Mouse (Mus musculus) limb, embryonic 14.5 days (tissue): ENCODE results near the gene Lrrc75b. TPM values are rescaled to one million over a fixed set of nuclear protein-coding genes. Genes with fewer than 3 reads are reported as not detected.
A peak's percentile ranks its signal among the peaks of the same experiment; 100 is the strongest.

Source experiments
- ATAC-seq: fragments of 200-750 bp; cut with Nextera tagmentation; 2 replicates; pipeline ENCODE4 v1.8.0; 2017; ENCODE audit warnings: low read depth, moderate number of reproducible peaks, moderate TSS enrichment; ENCODE audit not compliant: low FRiP score
- DNase-seq: peaks from one replicate; pipeline ENCODE4 v3.0.0-alpha.2; 2015; ENCODE audit warnings: low spot score
- H3K27ac ChIP-seq: fragments of 300-500 bp; sonication (generic); replicated peaks from 2 replicates; pipeline ENCODE4 v1.5.1; 2014; ENCODE audit warnings: low read depth, mild to moderate bottlenecking, low read length, moderate library complexity, mixed read lengths
- H3K27me3 ChIP-seq: fragments of 300-500 bp; sonication (generic); 2 replicates; pipeline ENCODE4 v1.6.1; 2014; ENCODE audit warnings: low read length, mixed read lengths; ENCODE audit not compliant: control insufficient read depth, insufficient read depth
- H3K36me3 ChIP-seq: fragments of 300-500 bp; sonication (generic); 2 replicates; pipeline ENCODE4 v1.6.1; 2014; ENCODE audit warnings: mild to moderate bottlenecking, low read length, moderate library complexity, mixed read lengths; ENCODE audit not compliant: control insufficient read depth, insufficient read depth
- H3K4me1 ChIP-seq: fragments of 300-500 bp; sonication (generic); 2 replicates; pipeline ENCODE4 v1.6.1; 2014; ENCODE audit warnings: antibody characterized with exemption, low read length, mixed read lengths; ENCODE audit not compliant: control insufficient read depth, insufficient read depth
- H3K4me2 ChIP-seq: fragments of 300-500 bp; sonication (generic); replicated peaks from 2 replicates; pipeline ENCODE4 v1.6.1; 2014; ENCODE audit warnings: low read depth, mild to moderate bottlenecking, low read length, moderate library complexity; ENCODE audit not compliant: severe bottlenecking
- H3K4me3 ChIP-seq: fragments of 300-500 bp; sonication (generic); replicated peaks from 2 replicates; pipeline ENCODE4 v1.5.1; 2014; ENCODE audit warnings: low read length
- H3K9ac ChIP-seq: fragments of 300-500 bp; sonication (generic); 2 replicates; pipeline ENCODE4 v1.6.1; 2014; ENCODE audit warnings: mild to moderate bottlenecking, low read depth, low read length, moderate library complexity; ENCODE audit not compliant: severe bottlenecking
- H3K9me3 ChIP-seq: fragments of 300-500 bp; sonication (generic); 2 replicates; pipeline ENCODE4 v1.6.1; 2016; ENCODE audit warnings: low read length; ENCODE audit not compliant: control insufficient read depth
- POLR2A ChIP-seq: fragments of 200-500 bp; IDR thresholded peaks from 2 replicates; pipeline ENCODE4 v1.8.0; 2012; ENCODE audit warnings: inconsistent platforms, mild to moderate bottlenecking, moderate library complexity, borderline replicate concordance; ENCODE audit not compliant: insufficient read depth, insufficient read length; ENCODE audit errors: extremely low read depth
- WGBS: fragments of 180-500 bp; shearing (Covaris S2); extraction: QIAGEN DNeasy Blood & Tissue Kit; methylation state at CpG from one replicate; pipeline ENCODE4 v1.1.7; 2014; 5-methylcytosine and 5-hydroxymethylcytosine counted together
- polyA plus RNA-seq, 2 experiments: library from polyadenylated mRNA; depleted of rRNA in 1 of 2; stranded (reverse) in 1 of 2; unstranded in 1 of 2; fragments of >200 nt; fragmentation: Nextera tagmentation in 1 of 2; extraction: Ambion mirVana in 1 of 2; gene quantifications; 2 replicates each; pipeline versions ENCODE4 v1.2.1 to v1.2.3; 2012 to 2014

Gene Lrrc75b
- polyA plus RNA-seq, 2 experiments = 2.5 to 3.2 TPM

- WGBS = 81% methylated on average over 12 of the region's 12 CpGs
- no peak for ATAC-seq
- peaks cover 12% of the 10 kb centered on the region for H3K27me3 ChIP-seq
- H3K4me1 ChIP-seq = peaks cover 4% of the 10 kb centered on the region
- no peak for TF ChIP-seq POLR2A
- no peak overlapping the region for H3K4me3 ChIP-seq
- no peak overlapping the region for H3K27ac ChIP-seq
- H3K4me2 ChIP-seq = no peak overlapping the region
- no peaks in the 10 kb centered on the region for H3K9me3 ChIP-seq
- H3K36me3 ChIP-seq = no peaks in the 10 kb centered on the region
- H3K9ac ChIP-seq = no peak overlapping the region
- no peak for DNase-seq
Observed at GRCm38 (mm10) chr10:75564687-75565265, 4.6 kb upstream of the Lrrc75b start.

GRCm38 (mm10) chr10:75562596-75562995, 2.5 kb upstream of the Lrrc75b start:
- Histone ChIP-seq H3K9ac (no peak overlapping the region), H3K4me1 (peaks cover 16% of the 10 kb centered on the region), H3K4me2 (no peak overlapping the region), H3K4me3 (no peak overlapping the region), H3K27me3 (peaks cover 19% of the 10 kb centered on the region), H3K36me3 (no peaks in the 10 kb centered on the region), H3K9me3 (no peaks in the 10 kb centered on the region), H3K27ac (no peak overlapping the region)
- 83% methylated on average over 8 of the region's 8 CpGs for WGBS
- ATAC-seq = no peak
- DNase-seq = no peak
- no peak for TF ChIP-seq POLR2A

GRCm38 (mm10) chr10:75561071-75561654, 1.0 kb upstream of the Lrrc75b start, which contains the start of gene Ggt1:
Gene Ggt1 (plus strand): TSS chr10:75561604.
- TF ChIP-seq POLR2A = no peak
- peak within 1 kb of the TSS; percentile 69 for H3K9ac ChIP-seq
- peak within 1 kb of the TSS; percentile 99 for H3K4me2 ChIP-seq
- peaks cover 23% of the 10 kb centered on the region for H3K4me1 ChIP-seq
- no peak for ATAC-seq
- H3K27me3 ChIP-seq = peaks cover 19% of the 10 kb centered on the region
- no peaks in the 10 kb centered on the region for H3K9me3 ChIP-seq
- WGBS = 47% methylated on average over 10 of the region's 10 CpGs
- peak within 1 kb of the TSS; percentile 59 for H3K4me3 ChIP-seq
- no peak for DNase-seq
- H3K36me3 ChIP-seq = no peaks in the 10 kb centered on the region
- no peak within 1 kb of the TSS for H3K27ac ChIP-seq

- ATAC-seq = no peak
- Histone ChIP-seq H3K4me3 (peak overlapping the region; percentile 59), H3K4me1 (peaks cover 26% of the 10 kb centered on the region), H3K9ac (peak overlapping the region; percentile 69), H3K27me3 (peaks cover 19% of the 10 kb centered on the region), H3K9me3 (no peaks in the 10 kb centered on the region), H3K27ac (no peak overlapping the region), H3K36me3 (no peaks in the 10 kb centered on the region), H3K4me2 (peak overlapping the region; percentile 99)
- DNase-seq = no peak
- WGBS = 15% methylated on average over 6 of the region's 6 CpGs
- no peak for TF ChIP-seq POLR2A
Observed at GRCm38 (mm10) chr10:75560549-75560899, 394 bp upstream of the Lrrc75b start.

GRCm38 (mm10) chr10:75559041-75559675, 972 bp downstream of the Lrrc75b start:
- no peaks in the 10 kb centered on the region for H3K9me3 ChIP-seq
- H3K4me1 ChIP-seq = peaks cover 26% of the 10 kb centered on the region
- H3K4me3 ChIP-seq = peak overlapping the region; percentile 59
- DNase-seq (no peak), ATAC-seq (no peak)
- H3K27ac ChIP-seq = no peak overlapping the region
- TF ChIP-seq POLR2A = no peak
- H3K4me2 ChIP-seq = peak overlapping the region; percentile 99
- H3K36me3 ChIP-seq = no peaks in the 10 kb centered on the region
- peak overlapping the region; percentile 69; the same call in 1 of the 2 replicates for H3K9ac ChIP-seq
- 5% methylated on average over 14 of the region's 14 CpGs for WGBS
- H3K27me3 ChIP-seq = peaks cover 19% of the 10 kb centered on the region
